Mouse (Mus musculus): ENCODE results near the gene Vps37c.

GRCm38 (mm10) chr19:10662665-10663064 is 25.9 kb upstream of the Vps37c start:
- TF ChIP-seq CTCF (IDR thresholded peaks at IDR 0.05; ENCODE audit: control insufficient read depth, insufficient read depth, insufficient replicate concordance, low read depth, low read length), result no peak
- TF ChIP-seq POLR2A (IDR thresholded peaks at IDR 0.05; ENCODE audit: control insufficient read depth, low read depth, low read length), result no peak
